Mouse (Mus musculus): ENCODE results near the gene Ldb2.

Ldb2 gene

DNA sequence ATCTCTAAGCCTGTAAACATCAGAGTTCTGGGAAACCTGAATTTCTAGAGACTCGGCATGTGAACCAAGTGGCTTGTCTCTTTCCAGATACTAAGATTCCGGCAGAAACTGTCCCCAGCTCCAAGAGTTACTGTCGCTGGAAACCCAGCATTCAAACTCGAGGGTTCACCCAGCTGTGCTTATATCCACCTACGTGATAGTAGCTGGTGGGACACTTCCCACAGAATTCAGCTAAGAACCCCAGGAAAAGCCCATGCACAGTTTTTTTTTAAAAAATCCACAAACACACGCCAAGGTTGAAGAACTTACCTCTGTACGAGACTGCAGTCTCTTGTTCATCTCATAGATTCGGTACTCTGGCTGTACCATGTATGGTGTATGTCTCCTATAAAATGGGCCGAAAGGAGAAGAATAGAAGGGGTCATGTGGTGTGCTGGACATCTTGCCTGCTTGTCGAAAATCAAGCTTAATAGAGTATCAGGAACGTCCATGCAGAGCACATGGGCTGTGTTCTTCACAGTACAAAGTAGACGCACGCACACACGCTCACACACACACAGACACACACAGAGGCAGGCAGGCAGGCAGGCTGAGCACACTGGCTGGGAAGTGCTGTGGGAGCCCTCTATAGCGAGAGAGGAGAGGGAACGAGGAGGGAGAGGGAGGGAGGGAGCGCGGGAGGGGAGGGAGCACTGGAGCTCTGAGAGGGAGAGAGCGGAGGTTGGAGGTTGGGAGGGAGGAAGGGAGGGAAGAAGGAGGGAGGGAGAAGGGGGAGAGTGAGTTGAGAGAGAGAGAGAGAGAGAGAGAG lies at the start of gene Ldb2:
Ldb2 (minus strand) TSS at position 628 of the 808 bp plus-strand sequence.
- peak; percentile 65 for DNase-seq (ENCODE audit: low read depth)

DNA sequence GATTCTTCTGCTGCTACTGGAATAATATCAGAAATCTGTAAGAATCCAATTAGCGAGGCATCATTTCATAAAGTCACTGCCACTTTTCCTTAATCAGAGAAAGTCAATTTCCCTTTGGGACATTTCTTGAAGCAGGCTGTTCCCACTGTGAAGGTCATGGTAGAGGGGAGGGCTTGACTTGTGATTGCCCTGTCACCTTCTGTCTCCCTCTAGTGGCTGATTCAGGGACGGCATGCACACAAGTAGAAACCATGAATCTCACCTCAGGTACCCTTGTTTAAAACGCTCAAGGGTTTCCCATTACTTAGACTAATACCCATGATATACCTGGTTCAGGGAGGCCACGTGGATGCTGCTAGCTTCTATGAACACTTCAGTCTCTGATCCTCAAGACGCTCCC lies 31.8 kb upstream of the Ldb2 start:
- peak; percentile 64 for DNase-seq (ENCODE audit: low read depth)

GRCm38 (mm10) chr5:44815506-44815905 lies 16.0 kb upstream of the Ldb2 start:
- DNase-seq (ENCODE audit: low read depth): no peak

- no peak for DNase-seq (ENCODE audit: low read depth)
Measured at GRCm38 (mm10) chr5:44805960-44806359, 6.5 kb upstream of the Ldb2 start.

- DNase-seq (ENCODE audit: low read depth): no peak
Measured at GRCm38 (mm10) chr5:44801100-44801499, 1.6 kb upstream of the Ldb2 start.

DNA sequence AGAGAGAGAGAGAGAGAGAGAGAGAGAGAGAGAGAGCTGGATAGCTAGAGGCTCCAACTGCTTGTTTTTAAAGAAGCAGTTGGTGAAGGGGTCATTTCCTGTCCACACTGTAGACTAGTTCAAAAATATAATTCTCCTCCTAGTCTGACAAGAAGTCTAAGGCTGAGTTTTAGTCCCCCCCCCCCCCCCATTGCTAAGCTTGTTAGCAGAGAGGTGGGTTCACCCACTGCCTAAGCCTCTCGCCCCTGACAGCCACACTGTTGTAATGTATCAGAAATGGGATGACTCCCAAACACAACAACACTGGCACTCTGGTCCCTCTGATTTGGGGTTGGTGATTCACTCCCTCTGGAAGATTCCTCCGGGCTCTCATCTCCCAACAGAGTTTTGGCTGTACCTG lies 381 bp upstream of the Ldb2 start:
- no peak for DNase-seq (ENCODE audit: low read depth)

DNA sequence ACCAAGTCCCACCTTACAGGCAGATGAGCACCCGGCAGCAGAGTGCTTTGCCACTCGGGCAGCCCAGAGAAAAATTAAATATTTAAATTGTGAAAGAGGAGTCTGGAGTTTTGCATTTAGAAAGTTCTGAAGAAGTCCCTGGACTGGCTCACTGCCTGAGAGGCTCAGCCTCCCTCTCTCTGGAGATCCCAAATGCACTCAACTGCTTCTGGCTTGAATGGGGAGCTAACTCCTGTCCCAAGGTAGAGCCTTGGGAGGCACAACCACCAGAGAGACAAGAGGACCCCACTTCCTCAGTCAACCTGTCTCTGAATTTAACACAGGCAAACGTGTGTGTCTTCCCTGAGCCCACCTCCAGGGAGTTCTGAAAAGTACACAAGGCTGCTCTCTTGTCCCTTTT lies 987 bp downstream of the Ldb2 start:
- DNase-seq (ENCODE audit: low read depth): peak; percentile 29

DNA sequence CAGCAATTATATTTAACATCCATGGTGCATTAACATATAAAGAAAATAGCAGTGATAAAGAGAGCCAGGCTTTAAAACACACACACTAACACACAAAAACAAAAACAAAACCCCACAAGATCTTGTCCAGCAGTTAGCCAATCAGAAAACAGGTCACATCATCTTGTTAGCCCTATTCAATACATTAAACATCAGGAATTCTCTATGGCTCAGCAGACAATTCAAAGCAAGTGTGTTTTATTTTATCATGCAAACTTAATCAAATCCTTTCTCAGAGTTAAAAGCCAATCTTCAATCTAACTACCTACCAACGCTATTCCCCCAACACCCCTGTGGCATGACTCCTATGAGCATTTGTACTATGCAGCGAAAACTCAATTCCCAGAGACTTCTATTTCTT lies 1.4 kb downstream of the Ldb2 start:
- peak; percentile 33 for DNase-seq (ENCODE audit: low read depth)

DNA sequence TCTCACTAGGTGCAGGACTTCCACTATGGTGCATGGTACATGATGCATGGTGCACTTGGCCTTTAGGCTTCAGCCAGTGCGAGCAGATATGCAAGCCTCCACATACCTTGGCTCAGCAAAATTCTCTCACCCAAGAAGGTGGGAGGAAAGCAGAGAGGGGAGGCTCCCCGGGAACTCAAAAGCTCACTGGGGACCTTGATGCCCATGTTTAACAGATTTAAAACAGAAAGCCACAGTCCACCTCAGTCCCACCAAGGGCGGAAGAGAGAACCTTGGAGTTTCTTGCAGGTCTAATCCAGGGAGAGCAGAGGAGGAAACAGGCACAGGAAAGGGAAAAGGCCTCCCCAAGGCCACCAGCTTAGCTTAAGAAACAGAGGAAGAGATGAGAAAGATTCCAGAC lies 14.9 kb downstream of the Ldb2 start:
- DNase-seq (ENCODE audit: low read depth): peak; percentile 58

- no peak for DNase-seq (ENCODE audit: low read depth)
Measured at GRCm38 (mm10) chr5:44779340-44779739, 20.1 kb downstream of the Ldb2 start.

GRCm38 (mm10) chr5:44768472-44768871 lies 31.0 kb downstream of the Ldb2 start:
- no peak for DNase-seq (ENCODE audit: low read depth)

- peak; percentile 9 for DNase-seq (ENCODE audit: low read depth)
Measured at GRCm38 (mm10) chr5:44764911-44765310, 34.6 kb downstream of the Ldb2 start.

DNA sequence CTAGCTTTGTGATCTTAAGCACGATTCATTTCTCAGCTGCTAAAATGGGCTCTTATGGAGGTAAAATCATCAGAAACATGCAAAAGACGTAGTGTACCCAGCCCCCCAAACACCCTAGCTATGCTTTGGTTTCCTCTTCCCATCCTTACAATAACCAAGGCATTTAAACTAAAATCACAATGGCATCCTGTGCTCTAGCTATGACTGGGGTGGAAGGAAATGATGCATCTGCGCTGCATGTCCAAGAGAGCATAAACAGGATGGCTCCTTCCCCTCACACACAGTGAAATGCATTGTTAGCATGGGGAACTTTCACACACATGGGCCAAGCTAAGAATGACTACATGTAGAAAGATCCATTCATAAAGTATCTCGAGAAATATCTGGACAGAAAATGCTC lies 40.3 kb downstream of the Ldb2 start:
- peak; percentile 43 for DNase-seq (ENCODE audit: low read depth)

DNA sequence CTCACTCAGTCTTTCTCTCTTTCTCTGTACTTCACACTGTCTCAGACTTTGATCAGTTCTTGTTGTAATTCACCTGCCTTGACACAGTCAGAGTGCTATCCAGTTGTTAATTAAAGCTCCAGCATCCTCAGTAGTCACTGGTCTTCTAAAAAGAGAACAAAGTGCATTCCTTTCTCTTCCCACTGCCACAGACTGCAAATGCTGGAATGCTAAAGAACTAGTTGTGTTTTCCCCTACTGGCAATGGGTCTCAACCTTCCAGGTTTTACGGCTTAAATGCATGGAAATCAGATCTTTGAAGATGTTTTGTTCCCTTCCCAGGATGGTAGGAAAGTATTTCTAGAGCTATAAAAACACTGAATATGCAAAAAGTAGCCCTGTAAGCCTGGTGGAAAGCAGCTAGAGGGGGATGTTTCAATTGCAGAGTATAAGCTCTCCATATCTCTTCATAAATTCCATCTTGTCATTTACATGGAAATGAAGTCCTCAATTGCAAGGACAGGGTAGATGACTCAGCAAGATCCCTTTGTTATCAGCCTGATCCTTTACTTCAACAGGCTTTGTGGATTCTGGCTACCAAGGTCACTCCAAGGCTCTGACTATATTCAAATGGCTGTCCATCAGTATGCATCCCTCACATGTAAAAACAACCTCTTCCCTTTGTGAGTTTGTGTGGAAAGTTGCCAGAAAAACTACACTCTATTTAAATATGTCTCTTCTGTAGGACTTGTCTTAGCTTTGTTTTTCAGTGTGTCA lies 45.1 kb downstream of the Ldb2 start:
- peak; percentile 49 for DNase-seq (ENCODE audit: low read depth)

DNA sequence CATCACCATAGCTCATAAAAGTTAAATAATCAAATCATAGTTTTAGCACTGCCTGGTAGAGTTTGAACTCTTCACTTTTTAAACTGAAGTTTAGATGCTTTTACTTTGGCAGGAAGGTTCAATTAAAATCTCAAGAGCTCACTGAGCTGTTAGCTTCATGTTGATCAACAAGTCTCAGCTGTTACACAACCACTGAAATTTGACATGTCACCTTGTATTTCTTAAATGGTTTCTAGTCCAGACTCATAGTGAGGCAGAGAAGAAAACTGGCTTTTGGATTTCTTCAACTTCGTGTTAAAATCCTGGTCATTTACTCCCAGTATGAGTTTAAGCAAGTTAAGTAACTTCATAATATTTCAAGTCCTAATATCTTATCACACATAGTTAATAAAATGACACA lies 53.8 kb downstream of the Ldb2 start:
- no peak for DNase-seq (ENCODE audit: low read depth)

GRCm38 (mm10) chr5:44736366-44736765 lies 63.1 kb downstream of the Ldb2 start:
- no peak for DNase-seq (ENCODE audit: low read depth)

DNA sequence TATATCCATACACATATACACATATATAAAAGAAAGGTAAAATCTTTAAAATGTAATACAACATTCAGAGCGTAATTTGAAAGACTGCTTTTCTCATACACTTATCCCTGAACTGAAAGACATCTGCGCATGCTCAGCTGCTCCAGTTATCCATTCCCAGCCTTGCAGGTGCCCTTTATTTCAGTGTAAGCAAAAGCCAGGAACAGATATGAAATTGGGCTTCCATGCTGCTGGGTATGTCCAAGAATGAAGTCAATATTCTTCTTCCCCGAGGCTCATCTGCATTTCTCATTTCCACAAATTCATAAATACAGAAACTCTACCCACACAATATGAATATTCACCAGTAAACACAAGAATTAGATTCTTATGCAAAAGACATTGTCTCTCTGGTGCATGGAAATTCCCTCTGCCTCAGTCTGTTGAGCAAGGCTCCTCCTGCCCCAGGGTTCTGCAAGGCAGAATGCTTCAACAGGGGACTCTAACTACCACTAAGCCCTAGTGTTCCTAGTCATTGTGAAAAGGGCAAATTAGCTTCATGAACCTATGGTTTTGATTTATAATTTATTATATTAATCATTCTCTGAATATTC lies 65.3 kb downstream of the Ldb2 start:
- DNase-seq (ENCODE audit: low read depth): no peak

- DNase-seq (ENCODE audit: low read depth): peak; percentile 22
Measured at GRCm38 (mm10) chr5:44729646-44730310, 69.7 kb downstream of the Ldb2 start.

- no peak for DNase-seq (ENCODE audit: low read depth)
Measured at GRCm38 (mm10) chr5:44727995-44728394, 71.5 kb downstream of the Ldb2 start.

DNA sequence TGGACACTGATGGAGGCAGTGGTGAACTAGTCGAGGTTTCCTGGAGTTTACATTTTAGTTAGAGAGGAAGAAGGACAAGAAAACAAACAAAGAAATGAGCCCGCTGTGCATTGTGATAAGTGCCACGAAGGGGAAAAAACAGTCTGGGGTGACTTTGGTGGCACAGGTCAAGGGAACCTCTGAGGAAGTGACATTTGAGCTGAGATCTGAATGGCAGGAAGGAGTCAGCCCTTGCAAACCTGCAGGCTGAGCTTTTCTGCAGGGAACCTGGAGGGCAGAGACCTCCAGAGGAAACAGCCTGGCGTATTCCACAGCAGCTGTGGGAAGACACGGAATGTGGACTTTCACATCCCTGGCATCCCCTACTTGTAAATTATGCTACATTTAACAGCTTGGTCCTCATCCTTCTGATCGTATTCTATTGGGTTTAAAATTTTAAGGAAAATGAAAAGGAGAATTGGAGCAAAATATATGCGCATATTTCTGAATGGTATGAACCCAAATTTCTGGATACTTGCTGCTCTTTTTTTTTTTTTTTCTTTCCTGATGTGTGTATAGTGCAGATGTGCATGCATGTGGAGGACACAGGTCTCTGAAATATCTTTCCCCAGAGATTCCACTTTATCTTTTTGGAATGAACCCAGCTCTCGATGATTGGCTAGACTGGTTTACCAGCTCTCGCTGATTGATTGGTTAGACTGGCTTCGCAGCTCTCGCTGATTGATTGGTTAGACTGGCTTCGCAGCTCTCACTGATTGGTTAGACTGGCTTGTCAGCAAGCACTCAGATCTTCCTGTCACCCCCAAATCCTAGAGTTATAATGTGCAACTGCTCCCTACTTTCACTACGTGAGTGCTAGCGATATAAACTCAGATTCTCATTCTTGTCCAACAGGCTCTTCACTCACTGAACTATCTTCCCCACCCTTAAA lies 72.7 kb downstream of the Ldb2 start:
- DNase-seq (ENCODE audit: low read depth): peak; percentile 85

GRCm38 (mm10) chr5:44725501-44725900 lies 74.0 kb downstream of the Ldb2 start:
- peak; percentile 94 for DNase-seq (ENCODE audit: low read depth)
